Mouse (Mus musculus) adrenal gland, adult 2 months (tissue): ENCODE results near the gene P2ry6. TPM values are rescaled to one million over a fixed set of nuclear protein-coding genes. Genes with fewer than 3 reads are reported as not detected.

ENCODE experiments used
- DNase-seq: peaks from one replicate; pipeline ENCODE4 v3.0.0; 2021
- polyA plus RNA-seq: library from polyadenylated mRNA; depleted of rRNA; stranded (reverse); fragments of >200 nt; gene quantifications from 2 replicates; pipeline ENCODE4 v1.2.3, GENCODE M21; 2012
- total RNA-seq, 2 experiments: library from RNA; stranded (reverse); gene quantifications; 2 replicates each; pipeline ENCODE4 v1.2.3; 2021

Gene P2ry6
- total and polyA plus RNA-seq, 3 experiments, result 5.3 to 32.3 (median 12.6) TPM

GRCm38 (mm10) chr7:100990636-100991311, 16.3 kb upstream of the P2ry6 start:
- DNase-seq, result peak; percentile 59

- DNase-seq, result peak; percentile 78
Measured at GRCm38 (mm10) chr7:100988092-100988491, 13.6 kb upstream of the P2ry6 start.

- DNase-seq, result peak; percentile 70
Measured at GRCm38 (mm10) chr7:100984452-100985395, 10.3 kb upstream of the P2ry6 start.

- peak; percentile 78 for DNase-seq
Measured at GRCm38 (mm10) chr7:100979175-100979574, 4.7 kb upstream of the P2ry6 start.

GRCm38 (mm10) chr7:100978171-100978570, 3.7 kb upstream of the P2ry6 start:
- DNase-seq, result no peak

GRCm38 (mm10) chr7:100972875-100973274, 1.6 kb downstream of the P2ry6 start:
- DNase-seq, result no peak

GRCm38 (mm10) chr7:100968874-100969659, 5.4 kb downstream of the P2ry6 start:
- DNase-seq, result no peak

- no peak for DNase-seq
Measured at GRCm38 (mm10) chr7:100968376-100968775, 6.1 kb downstream of the P2ry6 start.

- DNase-seq, result no peak
Measured at GRCm38 (mm10) chr7:100967850-100968249, 6.6 kb downstream of the P2ry6 start.

GRCm38 (mm10) chr7:100966014-100966413, 8.4 kb downstream of the P2ry6 start:
- DNase-seq, result no peak

GRCm38 (mm10) chr7:100965079-100965478, 9.4 kb downstream of the P2ry6 start:
- DNase-seq, result peak; percentile 39

- DNase-seq, result no peak
Measured at GRCm38 (mm10) chr7:100964242-100964641, 10.2 kb downstream of the P2ry6 start.

GRCm38 (mm10) chr7:100963381-100963780, 11.1 kb downstream of the P2ry6 start:
- no peak for DNase-seq

- DNase-seq, result no peak
Measured at GRCm38 (mm10) chr7:100961146-100961545, 13.3 kb downstream of the P2ry6 start.

- DNase-seq, result no peak
Measured at GRCm38 (mm10) chr7:100960462-100960861, 14.0 kb downstream of the P2ry6 start.

- no peak for DNase-seq
Measured at GRCm38 (mm10) chr7:100958426-100958825, 16.0 kb downstream of the P2ry6 start.

GRCm38 (mm10) chr7:100952686-100953085, 21.8 kb downstream of the P2ry6 start:
- no peak for DNase-seq

GRCm38 (mm10) chr7:100951903-100952302, 22.5 kb downstream of the P2ry6 start:
- no peak for DNase-seq

- peak; percentile 44 for DNase-seq
Measured at GRCm38 (mm10) chr7:100950481-100951010, 23.9 kb downstream of the P2ry6 start.

- no peak for DNase-seq
Measured at GRCm38 (mm10) chr7:100950031-100950430, 24.4 kb downstream of the P2ry6 start.

GRCm38 (mm10) chr7:100944738-100945137, 29.7 kb downstream of the P2ry6 start:
- DNase-seq, result no peak

GRCm38 (mm10) chr7:100944306-100944705, 30.1 kb downstream of the P2ry6 start:
- DNase-seq, result no peak
